Mouse (Mus musculus): Measurements from ENCODE around the gene 3110001I22Rik.
"Not testable (repeated sequence)": the region's sequence is repeated elsewhere in the genome, so short reads cannot be mapped to it uniquely, and the experiment has no call there.

DNA sequence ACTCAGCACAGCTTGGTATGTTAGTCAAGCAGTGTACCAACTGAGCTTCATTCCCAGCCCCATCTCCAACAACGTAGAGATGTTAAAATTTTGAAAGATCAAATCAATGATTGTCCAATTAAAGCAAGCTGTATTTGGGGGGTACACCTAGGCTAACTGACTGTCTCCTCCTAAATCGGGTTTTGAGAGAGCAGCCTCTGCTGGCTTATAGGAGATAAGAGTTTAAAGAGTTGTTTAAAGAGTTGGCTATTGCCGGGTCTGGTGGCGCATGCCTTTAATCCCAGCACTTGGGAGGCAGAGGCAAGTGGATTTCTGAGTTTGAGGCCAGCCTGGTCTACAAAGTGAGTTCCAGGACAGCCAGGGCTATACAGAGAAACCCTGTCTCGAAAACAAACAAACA is 833 bp upstream of the 3110001I22Rik start:
- not testable (repeated sequence) for TF ChIP-seq GATA1, TAL1 (IDR thresholded peaks at IDR 0.05; ENCODE audit: low read length)
